Mouse (Mus musculus): ENCODE data around the gene Cap2. TPM values are rescaled to one million over a fixed set of nuclear protein-coding genes. Genes with fewer than 3 reads are reported as not detected.

Cap2 gene
- polyA plus RNA-seq, 1 experiment from 2014 or later = 11.8 TPM

DNA sequence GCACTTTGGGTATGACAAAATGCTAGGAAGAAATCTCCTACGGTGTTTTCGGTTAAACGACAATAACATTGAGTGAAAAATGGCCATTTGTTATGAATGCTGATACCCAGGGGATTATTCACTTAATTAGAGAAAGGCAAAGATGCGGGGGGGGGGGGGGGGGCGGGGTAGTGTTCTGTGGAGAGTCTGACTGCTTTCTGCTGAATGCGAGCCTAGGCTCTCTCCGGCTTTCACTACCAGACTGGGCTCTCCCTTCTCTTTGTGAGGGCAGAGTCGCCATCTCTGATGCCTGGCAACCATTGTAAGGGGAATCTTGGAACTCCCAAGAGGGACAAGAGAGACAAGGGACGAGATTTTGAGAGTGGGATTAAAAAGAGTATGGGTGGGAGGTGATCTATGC lies 43.4 kb downstream of the Cap2 start:
- WGBS = 65% methylated on average over 9 of the region's 9 CpGs
- Histone ChIP-seq H3K36me3 (ENCODE audit: control insufficient read depth, insufficient read depth, low read length) (no peaks in the 10 kb centered on the region), H3K4me1 (replicated peaks; ENCODE audit: control insufficient read depth, insufficient read depth, low read length) (no peaks in the 10 kb centered on the region), H3K4me2 (ENCODE audit: low read depth, low read length) (no peak overlapping the region), H3K4me3 (ENCODE audit: low read length) (no peak overlapping the region), H3K27me3 (ENCODE audit: control insufficient read depth, insufficient read depth, low read depth, low read length) (no peaks in the 10 kb centered on the region), H3K27ac (ENCODE audit: low read length) (no peak overlapping the region), H3K9me3 (ENCODE audit: control insufficient read depth, low read length) (no peaks in the 10 kb centered on the region), H3K9ac (ENCODE audit: low read length) (no peak overlapping the region)
- no peak for ATAC-seq (ENCODE audit: low read depth)

DNA sequence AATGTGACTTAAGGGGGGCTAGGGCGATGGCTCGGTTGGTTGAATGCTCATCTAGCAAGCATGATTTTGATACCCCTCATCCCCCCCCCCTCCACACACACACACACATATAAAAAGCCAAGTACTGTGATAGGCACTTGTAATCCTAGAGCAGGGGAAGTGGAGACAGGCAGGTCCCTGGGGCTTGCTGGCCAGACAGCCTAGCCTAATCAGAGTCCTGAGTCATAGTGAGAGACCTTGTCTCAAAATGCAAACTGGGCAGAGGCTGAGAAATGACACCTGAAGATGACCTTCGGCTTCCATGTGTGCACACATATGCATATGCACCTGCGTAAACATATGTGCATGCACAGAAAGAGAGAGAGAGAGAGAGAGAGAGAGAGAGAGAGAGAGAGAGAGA lies 45.2 kb downstream of the Cap2 start:
- no peaks in the 10 kb centered on the region for H3K9me3 ChIP-seq (ENCODE audit: control insufficient read depth, low read length)
- no peak overlapping the region for H3K27ac ChIP-seq (ENCODE audit: low read length)
- no peak overlapping the region for H3K9ac ChIP-seq (ENCODE audit: low read length)
- WGBS = 87% methylated on average over 4 of the region's 4 CpGs
- H3K4me2 ChIP-seq (ENCODE audit: low read depth, low read length) = no peak overlapping the region
- no peak for ATAC-seq (ENCODE audit: low read depth)
- H3K4me1 ChIP-seq (replicated peaks; ENCODE audit: control insufficient read depth, insufficient read depth, low read length) = no peaks in the 10 kb centered on the region
- H3K27me3 ChIP-seq (ENCODE audit: control insufficient read depth, insufficient read depth, low read depth, low read length) = no peaks in the 10 kb centered on the region
- no peaks in the 10 kb centered on the region for H3K36me3 ChIP-seq (ENCODE audit: control insufficient read depth, insufficient read depth, low read length)
- no peak overlapping the region for H3K4me3 ChIP-seq (ENCODE audit: low read length)

- no peak for ATAC-seq (ENCODE audit: low read depth)
- 25% methylated on average over 1 of the region's 1 CpGs for WGBS
- Histone ChIP-seq H3K36me3 (ENCODE audit: control insufficient read depth, insufficient read depth, low read length) (no peaks in the 10 kb centered on the region), H3K27ac (ENCODE audit: low read length) (no peak overlapping the region), H3K4me1 (replicated peaks; ENCODE audit: control insufficient read depth, insufficient read depth, low read length) (no peaks in the 10 kb centered on the region), H3K9ac (ENCODE audit: low read length) (no peak overlapping the region), H3K4me3 (ENCODE audit: low read length) (no peak overlapping the region), H3K4me2 (ENCODE audit: low read depth, low read length) (no peak overlapping the region), H3K9me3 (ENCODE audit: control insufficient read depth, low read length) (no peaks in the 10 kb centered on the region), H3K27me3 (ENCODE audit: control insufficient read depth, insufficient read depth, low read depth, low read length) (no peaks in the 10 kb centered on the region)
Measured at GRCm38 (mm10) chr13:46547253-46547652, 45.6 kb downstream of the Cap2 start.

DNA sequence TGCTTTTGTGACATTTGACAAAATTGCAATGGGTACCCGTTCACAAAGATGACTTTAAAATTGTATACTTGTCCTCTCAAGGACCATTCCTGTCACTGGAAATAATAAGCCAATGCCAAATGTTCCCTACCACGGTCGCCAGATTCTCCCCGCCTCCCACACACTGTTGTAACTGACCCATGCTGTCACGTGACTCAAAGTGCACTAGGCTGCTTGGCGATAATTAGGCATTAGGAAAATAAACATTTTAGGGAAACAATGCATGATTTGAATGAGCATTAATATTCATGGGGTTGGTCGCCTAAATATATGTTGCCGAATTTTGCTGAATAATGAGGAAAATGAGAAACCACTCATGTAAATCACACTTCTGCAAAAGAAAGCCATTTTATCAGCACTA lies 46.5 kb downstream of the Cap2 start:
- WGBS = 61% methylated on average over 8 of the region's 8 CpGs
- no peak overlapping the region for H3K27ac ChIP-seq (ENCODE audit: low read length)
- H3K36me3 ChIP-seq (ENCODE audit: control insufficient read depth, insufficient read depth, low read length) = no peaks in the 10 kb centered on the region
- H3K27me3 ChIP-seq (ENCODE audit: control insufficient read depth, insufficient read depth, low read depth, low read length) = no peaks in the 10 kb centered on the region
- H3K9ac ChIP-seq (ENCODE audit: low read length) = no peak overlapping the region
- H3K4me1 ChIP-seq (replicated peaks; ENCODE audit: control insufficient read depth, insufficient read depth, low read length) = no peaks in the 10 kb centered on the region
- no peaks in the 10 kb centered on the region for H3K9me3 ChIP-seq (ENCODE audit: control insufficient read depth, low read length)
- ATAC-seq (ENCODE audit: low read depth) = no peak
- H3K4me3 ChIP-seq (ENCODE audit: low read length) = no peak overlapping the region
- H3K4me2 ChIP-seq (ENCODE audit: low read depth, low read length) = no peak overlapping the region

DNA sequence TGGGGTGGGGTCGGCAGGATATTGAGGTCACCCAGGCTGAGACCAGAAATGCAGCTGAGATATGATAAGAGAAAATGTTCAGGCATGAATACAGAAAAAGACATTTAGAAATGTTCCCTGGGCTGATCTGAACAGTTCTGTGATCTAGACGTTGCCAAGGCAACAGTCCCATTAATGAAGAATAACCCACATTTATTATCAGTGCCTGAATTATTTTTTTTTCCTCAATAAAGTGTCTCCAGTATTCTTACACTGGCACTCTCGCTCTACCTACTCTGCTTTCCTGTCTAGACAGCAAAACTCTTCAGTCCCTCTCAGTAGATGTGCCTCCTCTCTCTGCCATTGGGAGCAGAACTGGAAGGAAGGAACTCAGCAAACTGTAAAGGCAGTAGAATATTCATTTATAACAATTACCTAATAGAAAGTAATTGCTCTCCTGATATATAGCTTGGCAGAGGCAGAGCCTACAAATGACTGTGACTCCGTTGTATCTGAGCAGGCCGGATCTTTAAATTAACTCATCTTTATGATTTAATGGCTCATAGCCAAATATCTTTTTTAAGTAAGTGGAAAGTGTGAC lies 47.0 kb downstream of the Cap2 start:
- no peak overlapping the region for H3K4me2 ChIP-seq (ENCODE audit: low read depth, low read length)
- no peaks in the 10 kb centered on the region for H3K36me3 ChIP-seq (ENCODE audit: control insufficient read depth, insufficient read depth, low read length)
- H3K4me1 ChIP-seq (replicated peaks; ENCODE audit: control insufficient read depth, insufficient read depth, low read length) = no peaks in the 10 kb centered on the region
- H3K27me3 ChIP-seq (ENCODE audit: control insufficient read depth, insufficient read depth, low read depth, low read length) = no peaks in the 10 kb centered on the region
- no peak overlapping the region for H3K27ac ChIP-seq (ENCODE audit: low read length)
- no peak for ATAC-seq (ENCODE audit: low read depth)
- no peaks in the 10 kb centered on the region for H3K9me3 ChIP-seq (ENCODE audit: control insufficient read depth, low read length)
- WGBS = 69% methylated on average over 5 of the region's 5 CpGs
- H3K9ac ChIP-seq (ENCODE audit: low read length) = no peak overlapping the region
- no peak overlapping the region for H3K4me3 ChIP-seq (ENCODE audit: low read length)

DNA sequence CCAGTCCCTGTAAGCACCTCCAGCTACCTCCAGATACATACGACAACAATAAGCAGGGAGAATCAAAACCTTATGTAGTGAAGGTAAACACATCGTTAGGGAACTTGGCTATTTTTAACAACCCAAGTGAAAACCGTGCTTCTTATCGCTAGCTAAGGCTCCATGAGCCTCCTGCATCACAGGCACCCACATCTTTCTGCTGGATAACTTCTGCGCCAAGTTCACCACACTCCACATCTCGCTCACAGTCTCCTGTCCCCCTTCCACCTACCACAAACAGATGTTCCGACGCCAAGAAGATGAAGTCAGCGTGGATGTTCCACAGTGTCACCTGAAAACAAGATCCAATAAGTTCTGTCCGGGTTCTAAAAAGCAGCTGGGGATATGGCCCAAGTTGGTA lies 49.0 kb downstream of the Cap2 start:
- Histone ChIP-seq H3K4me2 (ENCODE audit: low read depth, low read length) (no peak overlapping the region), H3K27ac (ENCODE audit: low read length) (no peak overlapping the region), H3K4me1 (replicated peaks; ENCODE audit: control insufficient read depth, insufficient read depth, low read length) (no peaks in the 10 kb centered on the region), H3K9ac (ENCODE audit: low read length) (no peak overlapping the region), H3K27me3 (ENCODE audit: control insufficient read depth, insufficient read depth, low read depth, low read length) (no peaks in the 10 kb centered on the region), H3K36me3 (ENCODE audit: control insufficient read depth, insufficient read depth, low read length) (no peaks in the 10 kb centered on the region), H3K4me3 (ENCODE audit: low read length) (no peak overlapping the region), H3K9me3 (ENCODE audit: control insufficient read depth, low read length) (no peaks in the 10 kb centered on the region)
- 82% methylated on average over 10 of the region's 10 CpGs for WGBS
- no peak for ATAC-seq (ENCODE audit: low read depth)

DNA sequence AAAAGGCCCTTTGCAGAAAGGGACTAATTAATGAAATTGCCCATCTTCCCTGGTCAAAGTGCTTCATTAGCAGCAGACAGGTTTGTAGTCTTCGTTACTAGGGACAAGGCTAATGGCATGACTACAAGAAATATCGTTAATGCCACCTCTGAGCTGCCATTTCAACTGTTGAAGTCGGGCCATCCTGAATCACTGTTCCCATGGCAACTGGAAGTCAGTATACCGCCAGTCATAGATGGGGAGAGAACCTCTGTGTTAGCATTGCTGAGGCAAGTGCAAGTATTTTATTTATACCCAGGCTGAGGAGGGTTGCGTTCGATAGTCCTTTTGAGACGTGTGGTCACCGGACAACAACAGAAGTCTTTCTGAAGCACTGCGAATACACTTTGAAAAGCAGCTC lies 53.1 kb downstream of the Cap2 start:
- H3K4me2 ChIP-seq (ENCODE audit: low read depth, low read length) = no peak overlapping the region
- WGBS = 77% methylated on average over 9 of the region's 9 CpGs
- H3K4me1 ChIP-seq (replicated peaks; ENCODE audit: control insufficient read depth, insufficient read depth, low read length) = no peaks in the 10 kb centered on the region
- H3K36me3 ChIP-seq (ENCODE audit: control insufficient read depth, insufficient read depth, low read length) = no peaks in the 10 kb centered on the region
- no peak overlapping the region for H3K4me3 ChIP-seq (ENCODE audit: low read length)
- H3K27me3 ChIP-seq (ENCODE audit: control insufficient read depth, insufficient read depth, low read depth, low read length) = no peaks in the 10 kb centered on the region
- no peak overlapping the region for H3K27ac ChIP-seq (ENCODE audit: low read length)
- ATAC-seq (ENCODE audit: low read depth) = no peak
- H3K9me3 ChIP-seq (ENCODE audit: control insufficient read depth, low read length) = no peaks in the 10 kb centered on the region
- H3K9ac ChIP-seq (ENCODE audit: low read length) = no peak overlapping the region

GRCm38 (mm10) chr13:46565913-46566312 lies 64.3 kb downstream of the Cap2 start:
- WGBS = 81% methylated on average over 5 of the region's 5 CpGs
- no peak for ATAC-seq (ENCODE audit: low read depth)
- no peaks in the 10 kb centered on the region for H3K36me3 ChIP-seq (ENCODE audit: control insufficient read depth, insufficient read depth, low read length)

GRCm38 (mm10) chr13:46569469-46569868 lies 67.8 kb downstream of the Cap2 start:
- Histone ChIP-seq H3K27ac (ENCODE audit: low read length) (no peak overlapping the region), H3K4me2 (ENCODE audit: low read depth, low read length) (no peak overlapping the region), H3K9ac (ENCODE audit: low read length) (no peak overlapping the region), H3K9me3 (ENCODE audit: control insufficient read depth, low read length) (no peaks in the 10 kb centered on the region), H3K4me3 (ENCODE audit: low read length) (no peak overlapping the region), H3K36me3 (ENCODE audit: control insufficient read depth, insufficient read depth, low read length) (no peaks in the 10 kb centered on the region), H3K4me1 (replicated peaks; ENCODE audit: control insufficient read depth, insufficient read depth, low read length) (peaks cover 7% of the 10 kb centered on the region), H3K27me3 (ENCODE audit: control insufficient read depth, insufficient read depth, low read depth, low read length) (no peaks in the 10 kb centered on the region)
- 86% methylated on average over 8 of the region's 8 CpGs for WGBS
- no peak for ATAC-seq (ENCODE audit: low read depth)

More at GRCm38 (mm10) chr13:46565913-46566312, 64.3 kb downstream of the Cap2 start:
- H3K27ac ChIP-seq (ENCODE audit: low read length) = no peak overlapping the region
- H3K27me3 ChIP-seq (ENCODE audit: control insufficient read depth, insufficient read depth, low read depth, low read length) = no peaks in the 10 kb centered on the region
- H3K4me2 ChIP-seq (ENCODE audit: low read depth, low read length) = no peak overlapping the region
- peaks cover 2% of the 10 kb centered on the region for H3K4me1 ChIP-seq (replicated peaks; ENCODE audit: control insufficient read depth, insufficient read depth, low read length)
- H3K9me3 ChIP-seq (ENCODE audit: control insufficient read depth, low read length) = no peaks in the 10 kb centered on the region
- no peak overlapping the region for H3K4me3 ChIP-seq (ENCODE audit: low read length)
- H3K9ac ChIP-seq (ENCODE audit: low read length) = no peak overlapping the region

GRCm38 (mm10) chr13:46571141-46571592 lies 69.5 kb downstream of the Cap2 start:
- 0 out of 2 replicates have a peak, but pooled peaks have one; percentile 26 for ATAC-seq (ENCODE audit: low read depth)
- Histone ChIP-seq H3K4me1 (replicated peaks; ENCODE audit: control insufficient read depth, insufficient read depth, low read length) (peaks cover 7% of the 10 kb centered on the region), H3K9me3 (ENCODE audit: control insufficient read depth, low read length) (no peaks in the 10 kb centered on the region), H3K27ac (ENCODE audit: low read length) (peak overlapping the region; percentile 67; the same call in 1 of the 2 replicates), H3K36me3 (ENCODE audit: control insufficient read depth, insufficient read depth, low read length) (no peaks in the 10 kb centered on the region), H3K27me3 (ENCODE audit: control insufficient read depth, insufficient read depth, low read depth, low read length) (no peaks in the 10 kb centered on the region), H3K4me3 (ENCODE audit: low read length) (peak overlapping the region; percentile 11), H3K4me2 (ENCODE audit: low read depth, low read length) (peak overlapping the region; percentile 48), H3K9ac (ENCODE audit: low read length) (peak overlapping the region; percentile 50)
- WGBS = 3% methylated on average over 12 of the region's 12 CpGs

Data from lung, embryonic 16.5 days (tissue).